Mouse (Mus musculus) ES-CJ7 (cell line): ENCODE measurements around the gene 4930412O13Rik.

Source experiments
- DNase-seq: peaks from one replicate; pipeline ENCODE4 v3.0.0; 2011; ENCODE audit warnings: low read depth, low spot score

The 4930412O13Rik gene

GRCm38 (mm10) chr2:9897846-9898245, 16.8 kb downstream of the 4930412O13Rik start:
- no peak for DNase-seq

DNA sequence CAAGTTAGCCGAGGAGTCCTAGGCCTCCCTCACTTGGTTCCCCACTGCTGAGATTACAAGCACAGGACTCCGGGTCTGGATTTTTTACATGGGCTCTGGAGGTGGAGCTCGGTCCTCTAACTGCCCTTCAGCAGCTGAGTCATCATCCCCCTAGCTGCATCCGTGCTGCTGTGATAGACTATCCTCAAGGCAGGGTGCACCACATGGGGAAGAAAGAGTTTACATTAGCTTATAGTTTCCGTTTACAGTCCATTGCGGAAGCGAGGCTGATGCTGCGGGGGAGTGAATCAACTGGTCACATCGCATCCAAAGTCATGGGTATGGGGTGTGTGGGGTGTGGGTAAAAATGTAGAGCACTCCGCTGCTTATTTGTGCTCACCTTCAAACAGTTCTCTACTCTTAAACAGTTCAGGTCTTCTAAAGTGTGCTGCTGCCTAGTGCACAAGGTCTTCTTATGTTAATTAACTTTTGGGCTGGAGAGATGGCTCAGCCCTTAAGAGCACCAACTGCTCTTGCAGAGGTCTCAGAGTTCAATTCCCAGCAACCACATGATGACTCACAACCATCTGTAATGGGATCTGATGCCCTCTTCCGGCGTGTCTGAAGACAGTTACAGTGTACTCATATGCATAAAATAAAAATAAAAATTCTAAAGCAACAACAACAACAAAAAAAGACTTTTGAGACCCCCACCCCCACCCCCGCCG, 23.0 kb downstream of the 4930412O13Rik start:
- peak; percentile 63 for DNase-seq

GRCm38 (mm10) chr2:9905995-9906394, 24.9 kb downstream of the 4930412O13Rik start:
- DNase-seq: no peak

- DNase-seq: no peak
Observed at GRCm38 (mm10) chr2:9917602-9918001, 36.5 kb downstream of the 4930412O13Rik start.

DNA sequence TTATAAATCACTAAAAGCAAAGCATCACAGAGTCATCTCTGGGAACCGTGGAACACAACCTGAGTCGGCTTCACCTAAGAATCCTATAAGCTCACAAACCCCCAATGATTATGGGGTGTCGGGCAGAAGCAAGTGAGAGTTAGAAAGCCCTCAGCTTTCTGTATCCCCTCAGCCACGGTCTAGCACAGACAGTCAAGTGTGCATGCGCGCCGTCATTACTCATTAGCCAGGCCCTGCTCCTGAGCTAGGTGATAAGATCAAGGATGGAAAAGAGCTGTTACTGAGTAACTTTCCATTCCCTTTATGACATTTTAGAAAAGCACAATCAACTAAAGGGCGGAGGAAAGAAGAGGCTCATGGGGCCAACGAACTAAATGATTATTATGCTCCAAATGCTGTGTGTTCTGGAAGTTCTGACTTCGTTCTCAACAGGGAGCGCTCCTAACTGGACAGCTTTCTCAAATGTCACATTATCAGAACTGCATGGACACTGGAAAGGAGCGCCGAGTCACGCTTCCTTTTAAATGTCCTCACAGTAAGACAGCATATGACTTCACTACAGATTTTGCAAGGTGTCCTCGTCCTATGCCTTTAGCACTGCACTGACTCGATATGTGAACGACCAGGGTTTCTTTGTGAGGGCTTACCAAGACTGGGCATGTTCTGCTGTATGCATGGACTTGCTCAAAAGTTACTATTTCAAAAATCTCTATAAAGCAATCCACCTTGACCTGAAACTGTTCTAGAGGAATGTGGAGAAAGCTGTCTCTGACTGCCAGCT, 37.8 kb downstream of the 4930412O13Rik start:
- no peak for DNase-seq

DNA sequence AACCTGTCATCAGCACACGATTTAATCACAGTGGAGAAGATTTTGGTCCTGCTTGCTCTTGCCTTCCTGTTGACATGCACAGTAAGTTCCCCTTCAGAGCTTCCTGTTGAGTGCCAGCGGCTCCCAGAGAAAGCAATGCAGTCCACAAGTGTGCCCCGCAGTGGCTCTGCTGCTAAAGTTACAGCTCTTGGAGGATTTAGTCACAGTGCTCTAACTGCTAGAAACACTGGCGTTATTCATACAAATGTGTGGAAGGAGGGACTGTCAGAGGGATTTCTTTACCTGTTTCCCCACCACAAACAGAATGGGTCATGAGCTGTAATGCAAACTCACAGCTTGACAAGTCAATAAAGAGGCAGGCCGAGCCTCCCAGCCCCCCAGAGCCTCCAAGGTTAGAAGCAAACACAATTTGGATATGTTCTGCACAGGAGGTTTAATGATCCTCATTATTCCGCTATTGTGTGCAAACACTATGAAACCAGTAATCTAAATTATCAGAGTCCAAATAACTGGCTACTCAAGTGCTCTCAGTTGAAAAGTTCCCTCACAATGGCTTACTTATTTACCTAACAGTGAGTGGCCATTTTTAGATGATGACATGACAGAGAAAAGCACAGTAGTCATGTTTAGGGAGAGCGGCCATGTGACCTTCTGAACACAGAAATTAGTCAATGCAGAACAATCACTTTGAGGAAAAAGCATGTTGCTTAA, 45.3 kb downstream of the 4930412O13Rik start:
- DNase-seq: no peak

DNA sequence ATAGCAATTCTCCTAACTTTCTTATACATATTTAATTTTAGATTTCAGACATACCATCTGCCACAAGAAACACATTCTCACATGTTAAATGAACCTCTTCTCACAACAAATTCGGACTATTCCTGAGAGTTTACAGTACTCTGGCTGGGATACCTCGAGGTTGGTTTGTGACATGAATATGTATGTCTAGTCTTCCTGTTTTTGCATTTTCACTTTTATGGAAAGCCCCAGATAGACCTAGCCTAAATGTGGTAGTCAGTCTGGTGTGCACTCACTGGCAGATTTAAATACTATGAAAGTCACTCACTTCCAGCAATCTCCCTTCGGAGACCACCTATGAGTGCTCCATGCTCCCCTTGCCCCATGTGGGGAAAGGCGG, 45.8 kb downstream of the 4930412O13Rik start:
- no peak for DNase-seq
